Mouse (Mus musculus): Measurements from ENCODE around the gene Ppp1r26.

Ppp1r26 gene

DNA sequence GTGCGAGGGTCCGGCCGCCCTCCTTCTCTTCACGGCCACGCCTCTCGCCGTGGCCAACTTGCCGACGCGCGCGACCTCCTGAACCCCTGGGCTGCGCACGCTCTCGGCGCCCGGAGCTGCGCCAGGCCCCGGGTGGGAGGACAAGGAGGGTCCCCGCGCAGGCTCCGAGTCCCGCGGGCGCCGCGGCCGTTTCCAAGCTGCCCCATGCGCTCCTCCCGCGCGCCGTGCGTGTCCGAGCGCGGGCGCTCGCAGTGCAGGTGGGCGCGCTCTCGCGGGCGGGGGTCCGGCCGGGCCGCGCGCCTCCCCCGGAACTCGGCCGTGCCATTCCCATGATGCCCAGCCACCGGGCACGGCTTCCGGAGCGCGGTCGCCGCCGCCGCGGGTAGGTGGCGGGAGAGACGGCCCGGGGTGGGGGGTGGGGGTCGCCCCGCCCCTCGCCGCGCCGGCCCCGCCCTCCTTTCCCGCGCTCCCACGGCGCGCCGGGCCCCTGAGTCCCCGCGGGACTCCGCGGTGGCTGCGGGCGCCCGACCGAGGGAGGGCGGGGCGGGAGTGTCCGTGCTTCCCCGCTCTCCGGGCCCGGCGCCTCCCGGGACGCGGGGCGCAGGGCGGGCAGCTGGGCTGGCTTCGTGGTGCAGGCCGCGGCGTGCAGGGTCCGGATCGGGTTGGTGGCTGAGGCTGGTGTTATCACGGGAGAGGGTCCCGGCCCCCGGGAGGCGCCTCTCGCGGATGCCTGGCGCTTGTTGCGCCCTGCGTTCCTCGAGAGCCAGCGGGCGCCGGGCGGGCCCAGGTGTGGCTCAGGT is at the start of gene Ppp1r26:
Gene Ppp1r26, plus strand, starts transcription at position 286 of the 800 bp plus-strand sequence.
- peak; percentile 29 to 78 for DNase-seq

DNA sequence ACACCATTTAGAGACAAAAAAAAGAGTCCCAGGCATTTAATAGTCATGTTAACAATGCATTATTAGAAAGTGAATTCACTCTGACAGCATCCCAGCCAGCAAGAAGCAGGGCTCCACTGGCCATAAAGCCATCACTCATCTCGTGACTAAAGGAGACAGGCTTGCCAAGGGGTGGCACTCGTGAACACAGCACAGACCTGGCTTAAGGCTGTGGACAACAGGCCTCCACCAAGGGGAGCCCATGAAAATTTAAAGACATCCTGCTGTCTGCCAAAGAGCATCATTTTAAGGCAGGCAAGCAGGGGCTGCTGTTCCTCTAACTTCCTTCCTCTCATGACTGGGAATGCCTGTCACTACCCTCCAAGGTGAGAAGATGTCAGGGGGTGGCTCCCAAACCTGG is 49.7 kb upstream of the Ppp1r26 start:
- no peak for DNase-seq

DNA sequence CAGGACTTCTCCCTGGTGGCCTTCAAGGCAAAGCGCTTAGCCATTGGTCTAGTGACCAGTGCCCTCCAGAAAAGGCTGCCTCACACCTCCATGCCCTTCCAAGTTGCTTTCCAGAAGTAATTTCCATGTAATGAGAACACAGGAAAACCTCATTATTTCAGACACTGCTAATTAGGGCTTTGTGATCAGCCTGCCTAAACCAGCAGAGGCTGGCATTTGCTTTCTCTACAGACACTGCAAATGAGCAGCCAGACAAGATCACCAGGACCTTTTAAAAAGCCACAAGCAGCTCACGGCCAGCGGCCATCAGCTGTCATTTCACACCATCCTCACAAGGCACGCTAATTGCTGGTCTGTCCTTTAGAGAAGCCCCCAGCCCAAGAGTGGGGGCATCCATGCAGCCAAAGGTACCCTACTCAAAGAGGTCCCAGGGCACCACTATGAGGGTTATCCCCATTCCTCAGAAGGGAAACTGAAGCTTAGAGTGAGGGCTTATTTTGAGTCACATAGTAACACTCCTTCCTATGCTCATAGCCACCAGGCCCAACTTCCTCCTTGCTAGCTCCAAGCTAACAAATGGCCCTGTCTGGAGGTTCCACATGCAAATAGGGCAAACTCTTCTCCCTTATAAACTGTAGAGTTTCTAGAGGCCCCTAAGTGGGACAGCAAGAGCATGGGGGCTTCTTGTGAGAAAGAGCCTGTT is 49.0 kb upstream of the Ppp1r26 start:
- DNase-seq: no peak

DNA sequence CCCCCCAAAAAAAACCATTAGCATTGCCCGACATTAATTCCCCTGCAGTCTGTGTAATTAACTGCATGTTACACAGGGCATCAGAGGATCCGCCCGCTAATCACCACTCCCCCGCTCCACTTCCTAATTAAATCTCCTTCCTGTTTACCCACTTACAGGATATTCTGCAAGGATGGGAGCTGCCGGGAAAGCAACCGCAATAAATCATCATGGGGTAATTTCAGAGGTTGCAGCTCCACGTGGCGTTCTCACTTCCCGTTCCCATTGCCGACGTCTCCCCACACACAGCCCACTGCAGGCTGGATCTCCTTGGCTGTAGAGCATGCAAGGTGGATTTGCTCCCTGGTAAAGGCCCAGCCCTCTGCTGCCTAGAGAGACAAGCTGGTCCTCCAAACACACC is 45.0 kb upstream of the Ppp1r26 start:
- peak; percentile 58 to 80 for DNase-seq

DNA sequence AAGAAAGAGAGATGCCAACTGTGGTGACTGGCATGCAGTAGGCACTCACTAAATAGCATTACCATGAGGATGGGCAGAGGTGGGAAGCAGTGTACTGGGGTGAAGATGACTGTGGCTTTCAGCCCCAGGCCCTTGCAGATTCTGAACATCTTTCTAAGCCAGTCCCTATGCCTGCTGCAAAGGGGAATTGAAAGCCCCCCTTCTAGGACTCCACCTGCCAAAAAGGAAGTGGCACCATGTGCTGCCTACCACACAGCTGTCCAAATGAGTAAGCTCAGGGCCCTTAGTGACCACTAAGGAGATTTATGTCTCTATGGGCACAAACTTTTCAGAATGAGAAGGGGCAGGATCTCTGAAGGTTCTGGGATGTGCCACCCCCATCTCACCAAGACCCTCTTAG is 44.5 kb upstream of the Ppp1r26 start:
- DNase-seq: no peak

DNA sequence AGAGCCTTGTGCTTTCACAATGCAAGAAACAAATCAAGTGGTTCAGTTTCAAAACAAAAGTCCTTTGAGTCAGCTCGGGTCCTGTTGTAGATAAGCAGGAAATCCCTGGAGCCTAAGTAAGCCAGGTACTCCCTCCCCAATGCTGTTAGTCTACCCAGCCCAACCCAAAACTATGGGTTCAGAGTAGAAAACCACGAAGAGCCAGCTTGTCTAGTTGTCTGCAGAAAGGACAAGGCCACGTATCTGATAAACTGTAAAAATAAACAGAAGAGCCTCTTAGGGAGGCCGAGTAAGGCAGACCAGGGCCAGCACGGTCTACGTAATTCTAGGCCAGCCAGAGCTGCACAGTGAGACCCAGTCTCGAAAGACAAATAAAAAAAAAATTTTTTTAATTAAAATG is 38.8 kb upstream of the Ppp1r26 start:
- no peak for DNase-seq

DNA sequence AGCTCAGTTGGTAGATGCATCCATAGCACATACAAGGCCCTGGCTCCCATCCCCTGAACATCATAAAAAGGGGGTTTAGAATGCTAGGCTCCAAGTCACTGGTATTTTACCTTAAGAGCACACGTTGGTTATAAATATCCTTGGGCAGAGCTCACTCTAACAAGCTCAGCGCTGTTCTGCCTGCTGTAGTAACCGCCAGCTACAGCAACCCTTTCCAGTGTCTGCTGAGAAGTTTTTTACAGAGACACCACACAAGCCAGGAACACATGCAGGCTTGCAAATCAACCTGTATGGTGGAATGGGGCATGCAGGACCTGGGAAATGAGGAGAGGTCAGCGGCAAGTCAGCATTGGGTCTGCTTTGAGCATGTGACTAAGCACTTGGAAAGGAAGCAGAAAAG is 37.5 kb upstream of the Ppp1r26 start:
- DNase-seq: no peak

DNA sequence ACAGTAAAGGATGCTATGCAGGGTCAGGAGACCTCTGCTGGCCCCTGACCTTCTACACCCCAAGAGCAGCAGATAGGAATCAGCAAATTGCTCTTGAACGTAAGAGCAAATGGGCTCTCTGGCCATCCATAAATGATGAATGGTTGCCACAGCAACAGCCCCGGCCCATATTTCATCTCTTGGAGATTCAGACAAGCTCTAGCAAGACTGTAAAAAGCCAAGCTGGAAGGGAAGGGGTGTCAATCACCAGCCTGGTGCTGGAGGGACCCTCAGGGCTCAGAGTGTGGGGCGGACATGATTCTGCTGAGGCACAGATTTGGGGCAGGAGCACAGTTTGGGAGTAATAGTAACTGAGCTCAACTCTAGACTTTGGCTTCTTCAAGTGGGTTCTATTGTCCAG is 37.0 kb upstream of the Ppp1r26 start:
- DNase-seq: no peak

DNA sequence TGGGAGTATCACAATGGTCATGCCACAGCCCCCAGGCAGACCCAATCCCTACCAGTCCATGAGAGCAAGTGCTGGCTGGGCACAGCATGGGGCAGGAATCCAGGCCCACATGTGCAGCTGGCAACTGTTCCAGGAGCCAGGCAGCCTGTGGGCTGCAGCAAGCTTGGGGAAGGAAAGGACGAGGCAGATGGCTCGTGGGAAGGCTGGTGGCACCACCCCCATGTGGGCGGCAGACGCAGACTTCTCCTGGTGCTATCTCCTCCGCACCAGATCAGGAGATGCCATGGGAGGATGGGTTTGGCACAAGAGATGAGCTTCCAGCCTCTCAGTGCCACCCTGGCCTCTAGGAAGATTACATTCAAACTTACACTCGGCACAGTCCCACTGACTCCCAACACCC is 33.7 kb upstream of the Ppp1r26 start:
- DNase-seq: no peak

DNA sequence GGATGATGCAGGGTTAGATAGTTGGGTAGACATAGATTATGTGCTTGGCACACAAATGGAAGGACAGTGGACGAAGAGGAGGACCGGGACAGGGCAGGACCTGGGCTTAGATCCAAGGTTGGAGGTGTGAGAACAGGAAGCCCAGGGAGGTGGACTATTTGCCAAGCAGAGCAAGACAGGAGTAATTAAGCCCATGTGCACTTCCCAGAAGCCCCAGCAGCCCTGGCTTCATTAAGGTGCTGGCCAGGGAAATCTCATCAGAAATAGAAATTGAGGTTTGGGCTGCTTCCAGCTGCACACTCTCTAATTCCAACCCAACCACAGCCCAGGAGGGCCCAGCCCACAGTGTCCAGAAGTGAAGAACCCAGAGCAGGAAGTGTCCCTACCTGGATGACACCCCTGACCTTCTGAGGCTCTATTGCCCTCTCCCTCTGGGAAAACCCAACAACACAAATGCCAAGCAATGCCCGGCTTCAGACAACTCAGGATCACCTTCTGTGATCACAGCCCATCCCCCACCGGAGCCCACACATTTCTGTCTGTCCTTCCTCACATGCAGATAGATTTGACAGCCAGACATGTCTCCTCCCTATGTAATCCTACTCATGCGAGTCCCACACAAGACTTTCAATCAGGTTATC is 32.4 kb upstream of the Ppp1r26 start:
- DNase-seq: no peak

DNA sequence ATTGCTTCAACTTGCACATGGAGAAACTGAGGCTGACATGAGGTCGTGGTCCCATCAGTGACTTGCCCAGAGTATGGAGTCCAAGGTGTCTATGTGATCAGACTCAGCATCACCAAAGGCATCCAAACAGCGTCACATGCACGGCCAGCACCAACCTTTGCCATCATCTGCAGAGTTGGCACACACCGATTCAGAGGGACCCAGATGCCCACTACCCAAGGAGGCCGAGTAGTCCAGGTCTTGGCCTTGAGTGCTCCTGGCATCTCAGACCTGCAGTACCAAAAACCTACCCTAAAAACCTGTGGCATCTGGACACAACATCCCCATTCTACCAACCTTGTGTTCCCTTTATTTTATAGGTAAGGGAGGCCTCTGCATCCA is 31.9 kb upstream of the Ppp1r26 start:
- no peak for DNase-seq

DNA sequence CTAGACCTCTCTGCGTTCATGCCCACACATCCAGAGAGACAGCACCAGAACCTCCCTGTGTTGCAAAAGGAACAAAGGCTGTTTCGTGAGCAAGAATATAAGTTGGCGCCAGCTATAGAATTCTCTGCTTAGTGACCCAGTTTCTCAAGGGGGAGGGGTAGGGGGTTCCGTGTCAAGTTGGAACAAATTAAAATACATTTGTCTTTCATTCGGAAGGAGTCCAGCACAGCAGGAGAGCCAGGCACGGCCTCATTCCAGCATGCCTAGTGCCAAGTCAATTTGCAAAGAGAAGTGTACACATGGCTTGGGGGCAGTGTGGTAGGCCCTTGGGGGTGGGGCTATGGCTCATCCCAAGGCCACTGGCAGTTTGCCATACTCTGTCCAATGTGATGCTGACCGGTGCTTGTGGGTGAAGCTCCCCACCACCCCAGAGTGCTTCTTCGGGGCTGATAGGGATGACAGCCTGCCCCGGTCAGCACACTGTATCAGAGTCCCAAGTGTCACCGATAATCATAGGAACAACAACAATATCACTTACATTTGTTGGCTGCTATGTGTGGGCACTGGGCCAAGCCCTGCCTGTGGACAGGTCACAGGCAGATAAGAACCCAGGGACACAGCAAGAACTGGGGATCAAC is 31.1 kb upstream of the Ppp1r26 start:
- DNase-seq: peak in 1 of 2 experiments; percentile 10

DNA sequence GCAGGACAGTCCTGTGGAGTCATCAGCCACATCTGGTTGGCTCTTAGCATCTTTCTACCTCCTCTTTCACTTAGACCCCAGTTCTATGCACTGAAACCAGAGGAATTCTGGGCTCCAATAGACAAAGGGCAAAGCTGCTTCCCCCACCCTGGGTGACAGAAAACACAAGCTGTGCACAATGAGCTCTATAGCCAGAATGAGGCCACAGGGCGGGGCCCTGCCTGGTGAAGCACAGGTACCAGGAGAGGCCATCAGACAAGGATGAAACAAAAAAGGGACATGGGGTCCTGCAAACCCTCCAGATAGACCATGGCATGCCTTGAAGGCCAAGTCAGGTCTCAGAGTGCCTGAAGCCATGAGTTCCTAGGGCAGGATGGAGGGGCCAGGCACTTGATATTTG is 30.1 kb upstream of the Ppp1r26 start:
- DNase-seq: no peak

DNA sequence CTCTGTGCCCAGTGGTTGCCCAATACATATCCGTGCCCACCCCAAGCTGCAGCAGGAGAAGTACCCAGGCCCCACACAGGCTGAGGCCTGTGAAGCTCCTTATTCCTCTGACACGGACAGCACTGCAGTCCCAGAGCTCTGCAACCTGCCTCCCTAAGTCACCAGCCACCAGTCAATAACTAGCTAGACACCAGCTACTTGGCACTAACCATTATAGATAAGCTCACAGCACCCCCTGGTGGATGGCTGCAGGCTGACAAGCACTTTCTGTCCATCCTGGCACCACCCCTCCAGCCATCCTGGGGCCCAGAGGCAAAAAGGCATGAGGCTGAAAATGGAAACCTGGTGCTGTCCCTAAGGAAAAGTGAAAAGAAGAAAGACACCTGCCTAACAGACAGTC is 28.6 kb upstream of the Ppp1r26 start:
- peak; percentile 86 to 93 for DNase-seq

DNA sequence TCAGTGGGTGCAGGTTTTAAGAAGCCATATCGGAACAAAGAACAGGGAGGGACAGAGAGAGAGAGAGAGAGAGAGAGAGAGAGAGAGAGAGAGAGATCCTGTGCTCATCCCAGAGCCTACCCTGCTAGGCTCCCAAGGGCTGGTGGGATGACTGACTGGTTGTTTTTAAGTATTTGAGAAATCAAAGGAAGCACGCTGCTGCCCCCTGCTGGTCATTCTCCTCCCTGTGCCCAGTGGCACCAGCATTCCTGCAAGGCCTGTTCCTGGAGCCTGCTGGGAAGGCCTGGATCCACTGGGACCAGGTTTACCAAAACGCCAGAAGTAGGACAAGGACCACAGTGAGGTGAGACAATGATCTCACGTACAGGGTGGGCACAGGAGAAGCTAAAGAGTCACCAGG is 26.7 kb upstream of the Ppp1r26 start:
- DNase-seq: peak; percentile 88 to 97

DNA sequence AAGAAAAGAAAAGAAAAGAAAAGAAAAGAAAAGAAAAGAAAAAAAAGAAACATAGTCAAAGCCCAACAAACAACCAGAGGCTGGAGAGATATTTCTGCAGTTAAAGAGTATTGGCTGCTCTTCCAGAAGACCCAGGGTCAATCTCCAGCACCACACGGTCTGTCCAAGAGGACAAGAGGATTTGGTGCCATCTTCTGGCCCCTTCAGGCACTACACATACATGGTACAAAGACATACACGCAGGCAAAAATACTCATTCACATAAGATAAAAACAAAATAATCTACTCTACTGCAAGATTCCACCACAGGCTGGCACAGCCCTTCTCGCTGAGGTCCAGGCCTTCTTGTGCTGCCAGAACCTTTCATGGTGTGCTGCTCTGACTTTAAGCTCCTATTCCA is 23.4 kb upstream of the Ppp1r26 start:
- DNase-seq: peak; percentile 68 to 81

DNA sequence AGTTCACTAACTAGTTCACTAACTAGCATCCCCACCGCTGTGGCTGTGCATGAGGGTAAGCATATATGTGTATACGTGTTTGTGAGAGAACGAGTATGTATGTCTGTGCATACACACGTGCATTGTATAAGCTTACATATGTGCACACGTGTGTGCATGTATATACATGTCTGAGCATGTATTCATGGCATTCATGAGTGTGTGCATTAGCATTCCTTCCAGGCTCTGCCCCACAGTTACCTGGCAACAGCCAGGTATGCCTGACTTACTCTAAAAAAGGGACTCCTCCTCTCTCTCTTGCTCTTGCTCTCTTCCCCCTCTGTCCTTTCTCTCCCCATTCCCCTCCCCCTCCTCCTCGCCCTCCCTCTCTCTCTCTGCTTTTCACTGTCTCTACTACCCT is 19.4 kb upstream of the Ppp1r26 start:
- no peak for DNase-seq

DNA sequence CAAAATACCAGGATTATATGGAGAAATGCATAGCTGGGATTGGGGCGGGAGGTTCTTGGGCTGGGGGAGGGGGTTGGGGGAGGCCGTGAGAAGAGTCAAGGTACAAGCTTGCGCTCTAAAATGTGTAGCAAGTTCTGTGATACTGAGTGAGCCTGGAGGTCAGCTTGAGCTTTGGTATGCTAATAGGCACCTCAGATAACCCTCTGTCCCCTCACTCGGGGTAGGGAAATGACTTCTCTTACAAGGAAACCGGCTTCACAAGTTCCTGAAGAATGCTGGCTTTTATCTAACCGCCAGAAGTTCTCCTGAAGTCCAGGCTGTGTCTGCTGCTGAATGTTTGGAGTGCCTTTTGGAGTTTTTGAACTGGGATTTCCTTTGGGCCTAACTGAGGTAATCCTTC is 15.8 kb upstream of the Ppp1r26 start:
- no peak for DNase-seq

DNA sequence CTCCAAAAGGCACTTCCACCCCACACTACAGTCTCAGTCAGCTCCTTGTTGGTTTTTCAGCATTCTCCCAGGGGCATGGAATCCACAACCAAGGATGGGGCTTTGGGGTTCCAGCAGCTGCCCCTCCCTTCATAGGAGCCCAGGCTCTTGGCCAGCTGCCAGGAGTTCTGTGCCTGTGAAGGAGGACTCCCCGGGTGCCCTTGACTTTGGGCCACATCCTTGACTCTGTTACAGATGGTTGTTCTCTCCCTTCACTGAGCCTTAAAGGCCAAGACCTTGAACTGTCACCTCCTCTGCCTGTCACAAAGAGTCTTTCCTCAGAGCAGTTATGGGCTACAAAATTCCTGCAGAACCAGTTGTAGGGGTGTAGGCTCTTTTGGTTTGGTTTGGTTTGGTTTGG is 13.8 kb upstream of the Ppp1r26 start:
- DNase-seq: peak; percentile 50 to 61

DNA sequence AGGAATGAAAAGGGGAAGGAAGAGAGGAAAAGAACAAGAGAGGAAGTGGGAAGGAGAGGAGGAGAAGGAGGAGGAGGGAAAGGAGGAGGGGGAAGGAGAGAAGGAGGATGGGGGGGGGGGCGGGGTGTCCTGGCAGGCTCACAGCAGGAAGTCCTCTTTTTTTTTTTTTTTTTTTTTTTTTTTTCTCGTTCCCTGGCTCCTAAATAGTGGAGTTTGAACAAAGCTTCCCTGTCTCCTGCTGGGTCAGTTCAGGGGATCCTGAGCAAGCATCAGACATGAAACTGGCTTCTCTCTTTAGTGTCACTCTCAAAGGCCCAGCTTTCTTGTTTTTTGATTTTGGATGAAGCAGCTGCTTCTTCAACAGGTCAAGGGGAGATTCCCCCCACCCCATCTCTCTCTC is 13.1 kb upstream of the Ppp1r26 start:
- no peak for DNase-seq

DNA sequence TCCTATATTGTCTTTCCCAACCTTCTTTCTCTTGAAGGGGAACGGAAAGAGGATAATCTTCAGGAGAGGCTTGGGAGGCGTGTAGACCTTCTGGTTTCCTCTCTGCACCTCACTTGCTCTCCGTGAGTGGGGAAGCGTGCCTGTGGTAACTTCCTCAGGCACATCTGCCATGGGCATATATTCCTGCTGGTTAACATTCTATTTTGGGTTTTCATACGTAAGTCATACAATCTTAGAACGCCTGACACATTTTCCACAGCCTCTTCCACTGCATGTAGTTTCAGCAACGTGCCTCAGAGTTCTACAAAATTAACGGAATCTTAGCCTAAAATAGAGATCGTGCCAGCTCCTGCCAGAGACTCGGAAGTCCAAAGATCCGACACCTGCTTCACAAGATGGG is 11.2 kb upstream of the Ppp1r26 start:
- no peak for DNase-seq

DNA sequence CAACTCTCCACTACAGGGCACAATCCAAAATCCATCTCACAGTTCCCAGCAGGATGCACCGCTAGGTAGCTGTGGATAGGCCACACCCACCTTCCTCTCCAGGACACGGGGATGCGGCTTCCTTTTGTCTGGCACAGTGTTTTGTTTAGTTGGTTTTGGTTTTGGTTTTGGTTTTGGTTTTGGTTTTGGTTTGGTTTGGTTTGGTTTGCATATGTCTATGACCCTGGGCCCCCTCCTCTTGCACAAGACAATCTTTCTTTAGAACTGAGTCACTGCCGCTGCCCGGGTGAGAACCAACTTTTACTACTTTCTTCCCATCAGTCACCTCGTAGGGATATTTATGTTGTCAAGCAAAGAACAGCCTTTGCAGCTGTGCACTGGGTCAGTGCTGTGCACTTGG is 5.8 kb upstream of the Ppp1r26 start:
- no peak for DNase-seq

DNA sequence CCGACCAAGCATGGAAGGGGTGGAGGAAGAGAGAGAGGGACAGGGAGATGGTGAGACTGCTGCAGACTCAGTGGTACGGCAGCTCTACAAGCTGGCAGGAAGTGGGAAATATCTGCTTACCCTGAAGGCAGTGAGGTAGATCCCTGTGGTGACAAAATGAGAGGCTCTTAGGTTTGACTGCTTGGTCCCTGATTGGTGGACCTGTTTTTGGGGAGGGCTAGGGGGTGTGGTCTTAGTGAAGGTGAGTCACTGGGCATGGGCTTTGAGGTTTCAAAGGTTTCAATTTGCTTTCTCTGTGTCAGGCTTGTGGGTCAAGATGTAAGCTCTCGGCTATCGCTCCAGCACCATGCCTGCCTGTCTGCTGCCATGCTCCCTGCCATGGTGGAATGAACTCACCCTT is 1.5 kb upstream of the Ppp1r26 start:
- DNase-seq: no peak

DNA sequence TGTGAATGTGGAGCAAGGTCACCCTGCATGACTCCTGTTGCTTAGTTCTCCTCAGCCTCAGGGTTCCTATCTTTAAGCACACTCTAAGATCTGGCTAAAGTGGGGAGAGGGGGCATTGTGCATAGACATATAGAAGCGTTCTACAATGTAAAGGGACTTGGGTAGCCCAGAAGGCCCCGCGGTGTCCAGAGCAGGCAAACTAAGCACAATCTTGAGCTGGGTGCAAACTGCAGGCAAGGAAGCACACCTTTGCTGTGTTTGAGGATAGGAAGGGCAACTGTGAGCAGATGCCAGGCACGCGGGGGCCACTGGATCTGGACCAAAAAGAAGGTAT is 452 bp upstream of the Ppp1r26 start:
- DNase-seq: no peak

All from kidney, postnatal 25 days (tissue).